ENCODE assay signal across 11 mouse cellular contexts in the genomic region with DNA sequence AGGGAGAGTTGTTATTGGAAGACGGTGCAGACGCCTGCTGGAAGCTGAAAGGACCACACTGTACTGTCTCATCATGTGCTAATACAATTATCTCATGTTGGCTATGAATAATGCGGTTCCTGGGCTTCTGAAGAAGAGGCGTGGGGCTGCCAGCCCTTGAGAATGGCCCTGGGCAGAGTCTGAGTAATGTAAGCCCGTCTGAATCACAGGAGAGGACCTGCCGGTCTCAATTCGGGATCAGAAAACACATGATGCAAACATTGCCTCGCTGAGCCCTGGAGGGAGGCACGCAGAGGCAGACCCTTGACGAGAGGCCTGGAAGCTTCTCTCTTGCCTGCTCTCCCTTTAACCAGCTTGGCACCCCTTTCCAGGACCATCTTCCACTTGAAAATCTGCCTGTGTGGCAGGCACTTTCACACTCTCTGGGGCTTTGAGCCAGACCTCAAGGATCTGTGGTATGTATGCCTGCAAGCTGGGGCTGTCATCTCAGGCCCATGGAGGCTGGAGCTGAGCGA. TPM values are rescaled to one million over a fixed set of nuclear protein-coding genes. Genes with fewer than 3 reads are reported as not detected.
DNase-seq lines count a peak whose midpoint lies in the region; ATAC-seq and TF ChIP-seq lines count a peak whose summit lies in the region.
"Had no signal": no experiment of that assay in that cellular context is flagged by ENCODE, and none has a peak within 500 bp of the region (broad histone marks: within the 10 kb centered on the region; RNA-seq: fewer than 3 reads in every experiment).

No protein-coding gene starts in this region.

- intact Hi-C loops in heart, adult 2 months (cut with DNase I): no loop called here
- intact Hi-C loops in heart, postnatal 25 days (cut with DNase I): no loop called here

- no peak overlapping the region for H3K9ac ChIP-seq in heart, adult 2 months (ENCODE audit: low read depth, low read length)
- H3K9ac ChIP-seq in embryonic facial prominence, embryonic 13.5 days: peak overlapping the region; percentile 36; the same call in 1 of the 2 replicates
- H3K9ac ChIP-seq: hindbrain, embryonic 12.5 days; liver, embryonic 13.5 days had no signal

- H3K36me3 ChIP-seq in heart, adult 2 months (ENCODE audit: control insufficient read depth, insufficient read depth, low read length): peaks cover 12% of the 10 kb centered on the region; the same call in 1 of the 2 replicates
- H3K36me3 ChIP-seq in embryonic facial prominence, embryonic 13.5 days: no peaks in the 10 kb centered on the region
- H3K36me3 ChIP-seq: hindbrain, embryonic 12.5 days; liver, embryonic 13.5 days had no signal

- H3K4me1 ChIP-seq in heart, adult 2 months (ENCODE audit: control insufficient read depth, insufficient read depth, low read length): peaks cover 33% of the 10 kb centered on the region
- H3K4me1 ChIP-seq in embryonic facial prominence, embryonic 13.5 days: peaks cover 36% of the 10 kb centered on the region
- peaks cover 37% of the 10 kb centered on the region for H3K4me1 ChIP-seq in lung, adult 2 months (ENCODE audit: control insufficient read depth, insufficient read depth, low read length)

- no peak for ATAC-seq in embryonic facial prominence, embryonic 13.5 days (ENCODE audit: insufficient number of reproducible peaks, insufficient read depth, low FRiP score, low TSS enrichment, low read depth)
- no peak for ATAC-seq in erythroid progenitor cell, adult 5-6 weeks (replicated peaks; ENCODE audit: low FRiP score, poor library complexity, severe bottlenecking)

- 56% methylated on average over 11 of the region's 11 CpGs for WGBS in heart, adult 2 months
- 56% methylated on average over 11 of the region's 11 CpGs for WGBS in embryonic facial prominence, embryonic 13.5 days
- WGBS in lung, adult 2 months: 69% methylated on average over 11 of the region's 11 CpGs

- TF ChIP-seq CTCF in heart, adult 2 months (IDR thresholded peaks at IDR 0.05): peak; percentile 23; the same call in 1 of the 2 replicates
- TF ChIP-seq CTCF in lung, adult 2 months (IDR thresholded peaks at IDR 0.05; ENCODE audit: insufficient read depth, low read length): no peak

- H3K9me3 ChIP-seq in embryonic facial prominence, embryonic 13.5 days: no peaks in the 10 kb centered on the region
- H3K9me3 ChIP-seq: hindbrain, embryonic 12.5 days; liver, embryonic 13.5 days had no signal

- peak in 1 of 2 experiments; percentile 49 for DNase-seq in heart, adult 2 months
- no peak for DNase-seq in heart, postnatal 25 days (ENCODE audit: low spot score)
- peak; percentile 94 for DNase-seq in MN1 (ENCODE audit: low spot score)
- DNase-seq in lung, adult 2 months: peak; percentile 57
- no peak for DNase-seq in kidney, adult 18-20 months
- DNase-seq in urinary bladder, postnatal 36 days (ENCODE audit: low spot score in 2 of 2): no peak
- DNase-seq: cerebellum, adult 18-20 months; liver, embryonic 13.5 days had no signal

- H3K27me3 ChIP-seq in heart, adult 2 months (ENCODE audit: control insufficient read depth, insufficient read depth, low read length): no peaks in the 10 kb centered on the region
- H3K27me3 ChIP-seq in embryonic facial prominence, embryonic 13.5 days: no peaks in the 10 kb centered on the region
- H3K27me3 ChIP-seq: hindbrain, embryonic 12.5 days; liver, embryonic 13.5 days had no signal

- peak overlapping the region; percentile 73 for H3K27ac ChIP-seq in heart, adult 2 months
- peak overlapping the region; percentile 87 for H3K27ac ChIP-seq in embryonic facial prominence, embryonic 13.5 days
- H3K27ac ChIP-seq: hindbrain, embryonic 12.5 days; liver, embryonic 13.5 days had no signal

- no peaks in the 10 kb centered on the region for H3K79me2 ChIP-seq in heart, adult 2 months (replicated peaks; ENCODE audit: control insufficient read depth, insufficient read depth, low read length)

- no peak for TF ChIP-seq EP300 in heart, adult 2 months (IDR thresholded peaks at IDR 0.05; ENCODE audit: insufficient read depth, low read depth, low read length)

- TF ChIP-seq POLR2A in heart, adult 2 months (IDR thresholded peaks at IDR 0.05; ENCODE audit: insufficient read depth, low read depth, low read length): no peak
- no peak for TF ChIP-seq POLR2A in lung, adult 2 months (IDR thresholded peaks at IDR 0.05; ENCODE audit: borderline replicate concordance, extremely low read depth, low read depth, low read length)

- no peak overlapping the region for H3K4me2 ChIP-seq in embryonic facial prominence, embryonic 13.5 days
- H3K4me2 ChIP-seq: hindbrain, embryonic 12.5 days; liver, embryonic 13.5 days had no signal

- H3K4me3 ChIP-seq in heart, adult 2 months: no peak overlapping the region
- no peak overlapping the region for H3K4me3 ChIP-seq in embryonic facial prominence, embryonic 13.5 days
- H3K4me3 ChIP-seq in lung, adult 2 months (replicated peaks; ENCODE audit: extremely low read depth, low read depth, low read length): no peak overlapping the region
- H3K4me3 ChIP-seq: hindbrain, embryonic 12.5 days; liver, embryonic 13.5 days had no signal

RNA-seq across cellular contexts. Expression of a gene that starts 48.3 kb away (rescaled TPM):
- 1 to 10 TPM; 3.9 to 4.0 TPM for total RNA-seq in heart, adult 2 months (2021)
- polyA plus RNA-seq in heart, adult 2 months (2012; rRNA removed): 2.5 and 4.9 TPM in 2 replicates
- 1 to 10 TPM; 4.0 to 5.1 TPM for total RNA-seq in heart, postnatal 25 days (2021)
- 3.1 and 3.3 TPM in 2 replicates for polyA plus RNA-seq in embryonic facial prominence, embryonic 13.5 days (2015; fragmentation: Nextera tagmentation; extraction: Ambion mirVana)
- polyA plus RNA-seq in lung, adult 2 months (2012; rRNA removed): 4.4 TPM in 2 replicates
- 5.4 and 6.3 TPM in 2 replicates for total RNA-seq in erythroid progenitor cell, adult 5-6 weeks (2015; ENCODE audit: low replicate concordance)
- 0.45 and 2.2 TPM in 2 replicates for total RNA-seq in erythroid progenitor cell, adult 5-6 weeks (2017; ENCODE audit: low replicate concordance)

Comparison
In these comparisons a context has a peak if more than half of its experiments do, and no peak if none do; other contexts are left out.
1. DNase-seq: peak in MN1 (single experiment) and lung, adult 2 months (single experiment); none in heart, postnatal 25 days (single experiment), kidney, adult 18-20 months (single experiment) and urinary bladder, postnatal 36 days (0 of 2).